Mouse (Mus musculus) right cerebral cortex, postnatal 14 days (tissue): ENCODE measurements around the gene Mcrip1.
"Not testable (repeated sequence)": the region's sequence is repeated elsewhere in the genome, so short reads cannot be mapped to it uniquely, and the experiment has no call there.

Experiments used
- DNase-seq: peaks from one replicate; pipeline ENCODE4 v3.0.0; 2022

Gene Mcrip1

GRCm38 (mm10) chr11:120574278-120574600 lies 24.7 kb upstream of the Mcrip1 start:
- no peak for DNase-seq

GRCm38 (mm10) chr11:120573585-120574277 lies 24.2 kb upstream of the Mcrip1 start:
- DNase-seq: no peak

- peak; percentile 99 for DNase-seq
Measured at GRCm38 (mm10) chr11:120572752-120573584, 23.4 kb upstream of the Mcrip1 start, which contains the start of gene P4hb. P4hb (minus strand) TSS chr11:120573253.

GRCm38 (mm10) chr11:120572417-120572751 lies 22.9 kb upstream of the Mcrip1 start:
- no peak for DNase-seq

- DNase-seq: no peak
Measured at GRCm38 (mm10) chr11:120571754-120572416, 22.4 kb upstream of the Mcrip1 start.

GRCm38 (mm10) chr11:120571122-120571521 lies 21.6 kb upstream of the Mcrip1 start:
- no peak for DNase-seq

- no peak for DNase-seq
Measured at GRCm38 (mm10) chr11:120568324-120568723, 18.8 kb upstream of the Mcrip1 start.

GRCm38 (mm10) chr11:120565114-120565513 lies 15.6 kb upstream of the Mcrip1 start:
- no peak for DNase-seq

GRCm38 (mm10) chr11:120562949-120563348 lies 13.4 kb upstream of the Mcrip1 start:
- DNase-seq: no peak

- DNase-seq: no peak
Measured at GRCm38 (mm10) chr11:120560952-120561728, 11.6 kb upstream of the Mcrip1 start.

- DNase-seq: not testable (repeated sequence)
Measured at GRCm38 (mm10) chr11:120558843-120559242, 9.3 kb upstream of the Mcrip1 start.

- no peak for DNase-seq
Measured at GRCm38 (mm10) chr11:120555260-120555659, 5.7 kb upstream of the Mcrip1 start.

- DNase-seq: no peak
Measured at GRCm38 (mm10) chr11:120554834-120555233, 5.3 kb upstream of the Mcrip1 start.

GRCm38 (mm10) chr11:120552736-120553135 lies 3.2 kb upstream of the Mcrip1 start:
- DNase-seq: no peak

- no peak for DNase-seq
Measured at GRCm38 (mm10) chr11:120550810-120551440, 1.4 kb upstream of the Mcrip1 start, which contains the start of gene Ppp1r27. Ppp1r27 (minus strand) TSS chr11:120551132.

- DNase-seq: no peak
Measured at GRCm38 (mm10) chr11:120549986-120550809, 671 bp upstream of the Mcrip1 start.

GRCm38 (mm10) chr11:120548786-120549167 lies 750 bp downstream of the Mcrip1 start:
- DNase-seq: no peak

GRCm38 (mm10) chr11:120548214-120548613 lies 1.3 kb downstream of the Mcrip1 start:
- no peak for DNase-seq

- no peak for DNase-seq
Measured at GRCm38 (mm10) chr11:120547469-120547868, 2.1 kb downstream of the Mcrip1 start.

- DNase-seq: no peak
Measured at GRCm38 (mm10) chr11:120545964-120546363, 3.6 kb downstream of the Mcrip1 start.

- no peak for DNase-seq
Measured at GRCm38 (mm10) chr11:120542376-120542775, 7.2 kb downstream of the Mcrip1 start.

- no peak for DNase-seq
Measured at GRCm38 (mm10) chr11:120541907-120542306, 7.6 kb downstream of the Mcrip1 start.
